Mouse (Mus musculus) left cerebral cortex, adult 11 months (tissue): ENCODE measurements around the gene Mgat5.

Experiments
- DNase-seq: peaks from one replicate; pipeline ENCODE4 v3.0.0; 2022; ENCODE audit warnings: low spot score

Gene Mgat5

GRCm38 (mm10) chr1:127218182-127218581 lies 13.4 kb downstream of the Mgat5 start:
- DNase-seq: no peak

GRCm38 (mm10) chr1:127219161-127219560 lies 14.3 kb downstream of the Mgat5 start:
- no peak for DNase-seq

GRCm38 (mm10) chr1:127219621-127220020 lies 14.8 kb downstream of the Mgat5 start:
- DNase-seq: no peak

GRCm38 (mm10) chr1:127221998-127222736 lies 17.4 kb downstream of the Mgat5 start:
- DNase-seq: no peak

- no peak for DNase-seq
These were observed 20.2 kb downstream of the Mgat5 start for GRCm38 (mm10) chr1:127225060-127225459.

- no peak for DNase-seq
These were observed 24.2 kb downstream of the Mgat5 start for GRCm38 (mm10) chr1:127229011-127229410.

GRCm38 (mm10) chr1:127230468-127230867 lies 25.7 kb downstream of the Mgat5 start:
- no peak for DNase-seq

- DNase-seq: no peak
These were observed 28.4 kb downstream of the Mgat5 start for GRCm38 (mm10) chr1:127233191-127233651.

GRCm38 (mm10) chr1:127235157-127235556 lies 30.3 kb downstream of the Mgat5 start:
- DNase-seq: no peak

- DNase-seq: no peak
These were observed 31.6 kb downstream of the Mgat5 start for GRCm38 (mm10) chr1:127236396-127236795.

- DNase-seq: no peak
These were observed 34.1 kb downstream of the Mgat5 start for GRCm38 (mm10) chr1:127238871-127239314.

- DNase-seq: no peak
These were observed 35.1 kb downstream of the Mgat5 start for GRCm38 (mm10) chr1:127239914-127240313.

GRCm38 (mm10) chr1:127242151-127242887 lies 37.5 kb downstream of the Mgat5 start:
- no peak for DNase-seq

GRCm38 (mm10) chr1:127242888-127243588 lies 38.2 kb downstream of the Mgat5 start:
- DNase-seq: no peak

- no peak for DNase-seq
These were observed 39.4 kb downstream of the Mgat5 start for GRCm38 (mm10) chr1:127244054-127244770.

GRCm38 (mm10) chr1:127246158-127246557 lies 41.3 kb downstream of the Mgat5 start:
- DNase-seq: peak; percentile 45

GRCm38 (mm10) chr1:127248433-127248832 lies 43.6 kb downstream of the Mgat5 start:
- no peak for DNase-seq

GRCm38 (mm10) chr1:127249621-127250020 lies 44.8 kb downstream of the Mgat5 start:
- no peak for DNase-seq

GRCm38 (mm10) chr1:127250313-127250712 lies 45.5 kb downstream of the Mgat5 start:
- no peak for DNase-seq

GRCm38 (mm10) chr1:127251751-127252150 lies 46.9 kb downstream of the Mgat5 start:
- DNase-seq: no peak

GRCm38 (mm10) chr1:127257005-127257404 lies 52.2 kb downstream of the Mgat5 start:
- no peak for DNase-seq

GRCm38 (mm10) chr1:127259669-127260068 lies 54.9 kb downstream of the Mgat5 start:
- no peak for DNase-seq
